Mouse (Mus musculus) spleen, adult 18-20 months (tissue): ENCODE measurements around the gene Onecut3.
A peak's percentile ranks its signal among the peaks of the same experiment; 100 is the strongest.

Experiments used
- DNase-seq, 2 experiments: peaks; one replicate each; pipeline ENCODE4 v3.0.0; 2022; ENCODE audit warnings: mixed read lengths in 2 of 2

Onecut3 gene

DNA sequence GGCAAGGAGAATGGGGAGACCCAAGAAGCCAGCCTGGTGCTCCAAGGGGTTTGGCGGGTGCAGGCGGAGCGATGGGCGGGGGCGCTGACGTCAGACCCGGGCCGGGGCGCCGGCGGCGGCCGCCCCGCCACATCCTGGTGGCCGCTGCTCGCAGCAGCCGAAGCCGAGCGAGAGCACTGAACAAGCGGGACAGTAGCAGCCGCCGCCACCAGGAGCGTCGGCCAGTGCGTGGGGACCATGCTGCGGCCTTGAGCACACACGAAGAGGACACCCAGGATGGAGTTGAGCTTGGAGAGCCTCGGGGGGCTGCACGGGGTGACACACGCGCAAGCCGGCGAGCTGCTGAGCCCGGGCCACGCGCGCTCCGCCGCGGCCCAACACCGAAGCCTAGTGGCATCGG lies at the start of gene Onecut3:
TSS of gene Onecut3 (plus strand) at position 104 of the 400 bp plus-strand sequence.
- peak in 1 of 2 experiments; percentile 44 for DNase-seq

- DNase-seq, result no peak
Observed at GRCm38 (mm10) chr10:80445052-80445451, 49.6 kb upstream of the Onecut3 start.

GRCm38 (mm10) chr10:80445898-80446601 lies 48.6 kb upstream of the Onecut3 start:
- DNase-seq, result peak; percentile 65 to 83

GRCm38 (mm10) chr10:80450599-80450998 lies 44.0 kb upstream of the Onecut3 start:
- DNase-seq, result no peak

DNA sequence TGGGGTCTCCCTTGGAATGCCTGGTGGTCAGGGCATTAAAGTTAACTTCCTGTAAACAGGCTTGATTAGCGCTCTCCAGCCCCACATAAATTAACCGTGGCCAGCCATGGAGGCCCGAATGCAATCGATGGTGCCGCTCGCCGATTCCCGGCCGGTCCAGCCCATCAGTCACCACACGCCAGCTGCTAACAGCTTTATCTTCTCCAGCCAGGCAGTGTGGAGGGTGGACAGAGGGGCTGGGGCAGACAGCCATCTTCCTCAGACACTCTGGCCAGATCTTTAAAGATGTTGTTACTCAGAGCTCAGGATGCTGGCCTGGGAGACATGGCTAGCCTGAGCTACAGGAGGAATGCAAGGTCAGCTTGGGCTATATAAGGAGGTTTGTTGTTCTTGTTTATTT lies 41.0 kb upstream of the Onecut3 start:
- DNase-seq, result no peak

- no peak for DNase-seq
Observed at GRCm38 (mm10) chr10:80454781-80455180, 39.9 kb upstream of the Onecut3 start.

- no peak for DNase-seq
Observed at GRCm38 (mm10) chr10:80455697-80456096, 38.9 kb upstream of the Onecut3 start.

DNA sequence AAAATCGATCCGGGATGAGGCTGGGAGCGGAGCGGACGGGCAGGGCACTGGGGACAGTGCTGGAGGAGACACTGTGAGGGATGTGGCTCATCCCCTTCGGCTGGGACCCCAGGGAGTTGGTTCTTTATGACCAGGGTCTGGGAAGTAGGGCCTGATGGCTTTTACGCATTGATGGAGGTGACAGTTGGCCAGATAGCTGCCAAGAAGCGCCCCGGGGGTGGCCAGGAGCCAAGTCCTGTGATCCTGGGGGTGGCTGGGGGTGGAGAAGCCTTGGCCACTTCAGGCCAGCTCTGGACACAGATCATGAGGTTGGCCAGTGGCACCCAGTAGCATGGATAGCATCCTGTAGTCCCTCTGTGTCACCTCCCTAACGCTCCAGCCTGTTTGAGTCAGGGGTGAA lies 35.4 kb upstream of the Onecut3 start:
- DNase-seq, result no peak

- no peak for DNase-seq
Observed at GRCm38 (mm10) chr10:80459671-80460070, 35.0 kb upstream of the Onecut3 start.

GRCm38 (mm10) chr10:80460324-80460723 lies 34.3 kb upstream of the Onecut3 start:
- DNase-seq, result no peak

- no peak for DNase-seq
Observed at GRCm38 (mm10) chr10:80461346-80461745, 33.3 kb upstream of the Onecut3 start.

DNA sequence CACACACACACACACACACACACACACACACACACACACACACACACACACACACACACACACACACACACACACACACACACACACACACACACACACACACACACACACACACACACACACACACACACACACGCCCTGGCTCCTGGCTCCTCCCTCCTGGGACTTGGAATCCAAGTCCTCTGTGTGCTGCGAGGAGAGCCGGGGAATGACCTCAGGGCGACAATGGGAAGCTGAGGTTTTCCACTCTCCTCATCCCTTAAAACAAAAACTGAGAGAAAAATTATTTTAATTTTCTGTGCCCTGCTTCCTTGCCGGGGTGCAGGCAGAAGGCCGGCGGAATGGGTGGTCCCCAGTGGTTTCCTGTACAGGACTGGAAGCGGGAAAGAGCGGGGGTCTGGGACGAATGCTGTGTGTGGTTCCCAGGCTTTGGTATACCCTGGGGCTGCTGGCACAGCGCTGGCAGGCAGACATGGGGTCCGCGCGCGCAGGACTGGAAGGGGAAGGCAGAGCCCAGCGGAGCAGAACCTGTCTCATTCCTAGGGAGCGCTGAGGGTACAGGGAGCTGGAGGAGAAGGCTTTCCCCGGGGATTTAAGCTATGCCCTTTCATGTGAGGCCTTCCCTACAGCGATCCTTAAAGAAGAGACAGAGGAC lies 30.1 kb upstream of the Onecut3 start:
- no peak for DNase-seq

DNA sequence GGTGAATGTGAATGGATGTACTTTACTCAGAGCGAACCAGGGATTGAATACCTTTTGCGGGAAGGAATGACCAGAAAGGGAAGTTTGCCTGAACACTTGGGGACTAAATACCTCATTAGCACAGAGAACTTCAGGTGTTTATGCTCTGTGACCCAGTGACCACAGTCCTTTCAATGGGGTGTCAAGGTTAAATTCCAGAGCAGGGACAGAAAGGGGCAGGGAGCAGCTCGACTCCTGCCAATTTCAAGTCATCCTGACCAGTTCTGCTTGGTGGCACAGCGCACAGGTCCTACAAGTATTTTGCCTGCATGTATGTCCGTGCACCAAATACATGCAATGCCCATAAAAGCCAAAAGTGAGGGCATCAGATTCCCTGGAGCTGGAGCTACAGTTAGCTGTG lies 29.6 kb upstream of the Onecut3 start:
- DNase-seq, result no peak

DNA sequence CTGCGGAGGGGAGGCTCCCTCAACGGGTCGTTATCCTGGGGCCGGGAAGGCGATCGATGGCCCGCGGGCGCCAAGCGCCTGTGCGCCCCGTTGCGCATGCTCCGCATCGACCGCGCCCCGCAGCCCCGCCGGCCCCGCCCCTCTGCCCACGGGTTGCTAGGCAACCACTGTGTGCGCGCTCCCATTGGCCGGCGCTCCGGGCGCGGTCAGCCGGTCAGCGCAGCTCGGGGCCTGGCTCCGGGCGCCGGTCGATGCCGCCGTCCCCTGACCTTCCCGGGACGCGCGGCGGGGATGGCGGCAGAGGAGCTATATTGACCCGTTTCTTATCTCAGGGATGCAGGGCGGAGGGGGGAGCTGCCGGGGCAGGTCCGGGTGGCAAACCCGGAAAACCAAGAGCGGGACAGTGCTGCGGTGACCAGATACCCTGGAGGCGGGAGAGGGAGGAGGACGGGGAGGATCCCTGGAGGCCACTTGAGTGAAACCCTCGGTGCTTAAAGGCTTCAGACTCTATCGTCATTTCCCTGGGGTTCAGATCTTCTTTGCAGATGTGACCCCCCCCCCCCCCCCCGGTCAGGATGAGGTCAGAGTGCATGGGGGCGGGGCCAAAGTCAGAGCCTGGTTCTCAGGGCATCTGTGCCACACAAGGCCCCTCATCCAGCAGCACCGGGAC lies 19.2 kb upstream of the Onecut3 start:
- DNase-seq, result peak; percentile 79 to 91

DNA sequence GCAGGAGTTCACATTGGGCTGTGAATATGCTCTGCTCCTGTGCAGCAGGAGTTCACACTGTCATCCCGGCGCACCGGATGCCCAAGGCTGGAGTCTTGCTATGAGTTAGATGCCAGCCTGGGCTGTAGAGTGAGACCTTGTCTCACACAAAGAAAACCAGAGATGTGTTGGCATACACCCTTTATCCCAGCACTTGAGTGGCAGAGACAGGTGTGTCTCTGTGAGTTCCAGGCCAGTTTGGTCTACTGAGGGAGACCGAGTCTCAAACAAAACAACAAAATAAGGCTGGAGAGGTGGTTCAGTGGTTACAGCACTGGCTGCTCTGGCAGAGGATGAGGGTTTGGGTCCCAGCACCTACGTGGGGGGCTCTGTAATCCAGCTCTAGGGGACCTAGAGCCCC lies 16.1 kb upstream of the Onecut3 start:
- DNase-seq, result no peak

GRCm38 (mm10) chr10:80481002-80481401 lies 13.6 kb upstream of the Onecut3 start:
- DNase-seq, result no peak

DNA sequence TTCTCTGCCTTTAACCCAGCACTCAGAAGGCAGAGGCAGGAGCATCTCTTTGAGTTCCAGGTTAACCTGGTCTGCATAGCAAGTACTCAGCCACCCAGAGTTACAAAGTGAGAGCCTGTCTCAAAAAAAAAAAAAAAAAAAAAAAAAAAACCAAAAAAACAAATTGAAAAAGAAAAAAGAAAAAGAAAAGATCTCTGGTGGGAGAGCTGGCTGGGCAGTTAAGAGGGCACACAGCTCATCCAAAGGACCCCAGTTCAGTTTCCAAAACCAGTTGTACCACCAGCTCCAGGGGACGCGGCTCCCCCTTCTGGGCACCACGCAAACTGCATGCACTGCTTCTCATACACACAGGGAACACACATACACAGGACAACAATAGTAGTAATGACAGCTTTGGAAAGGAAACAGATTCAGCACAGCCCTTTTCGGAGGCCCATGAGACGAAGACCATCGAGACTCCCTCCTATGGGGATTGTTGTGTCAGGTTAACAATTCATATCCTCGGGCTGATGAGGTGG lies 7.7 kb upstream of the Onecut3 start:
- no peak for DNase-seq

- DNase-seq, result no peak
Observed at GRCm38 (mm10) chr10:80490051-80490450, 4.6 kb upstream of the Onecut3 start.

DNA sequence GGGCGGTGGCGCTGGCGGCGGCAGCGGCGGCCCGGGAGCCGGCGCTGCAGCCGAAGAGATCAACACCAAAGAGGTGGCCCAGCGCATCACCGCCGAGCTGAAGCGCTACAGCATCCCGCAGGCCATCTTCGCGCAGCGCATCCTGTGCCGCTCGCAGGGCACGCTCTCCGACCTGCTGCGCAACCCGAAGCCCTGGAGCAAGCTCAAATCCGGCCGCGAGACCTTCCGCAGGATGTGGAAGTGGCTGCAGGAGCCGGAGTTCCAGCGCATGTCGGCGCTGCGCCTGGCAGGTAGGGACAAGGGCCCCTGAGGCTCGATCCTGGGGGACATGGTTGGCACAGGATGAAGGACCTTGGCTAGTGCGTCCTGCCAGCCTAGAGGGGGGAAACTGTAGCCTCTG lies 1.3 kb downstream of the Onecut3 start:
- no peak for DNase-seq

GRCm38 (mm10) chr10:80496421-80496820 lies 1.8 kb downstream of the Onecut3 start:
- no peak for DNase-seq

DNA sequence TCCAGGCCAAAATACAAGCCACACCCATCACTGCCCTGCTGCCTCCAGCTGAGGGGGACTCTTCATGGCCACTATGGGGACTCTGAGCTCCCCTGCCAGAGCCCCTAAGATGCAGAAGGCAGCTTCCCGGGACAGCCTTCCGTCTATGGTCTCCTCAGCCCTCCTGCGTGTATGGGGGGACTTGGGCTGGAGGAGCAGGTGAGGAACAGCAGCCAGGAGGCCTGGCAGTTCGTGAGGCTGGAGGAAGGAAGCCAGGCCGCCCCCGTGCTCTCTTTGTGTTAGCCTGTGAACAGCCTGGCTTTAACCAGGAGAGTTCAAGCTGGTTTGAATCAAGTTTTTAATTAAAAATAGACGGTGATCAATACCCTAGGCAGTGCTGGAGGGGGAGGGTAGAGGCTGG lies 7.7 kb downstream of the Onecut3 start:
- DNase-seq, result no peak

- DNase-seq, result no peak
Observed at GRCm38 (mm10) chr10:80502819-80503314, 8.2 kb downstream of the Onecut3 start.

DNA sequence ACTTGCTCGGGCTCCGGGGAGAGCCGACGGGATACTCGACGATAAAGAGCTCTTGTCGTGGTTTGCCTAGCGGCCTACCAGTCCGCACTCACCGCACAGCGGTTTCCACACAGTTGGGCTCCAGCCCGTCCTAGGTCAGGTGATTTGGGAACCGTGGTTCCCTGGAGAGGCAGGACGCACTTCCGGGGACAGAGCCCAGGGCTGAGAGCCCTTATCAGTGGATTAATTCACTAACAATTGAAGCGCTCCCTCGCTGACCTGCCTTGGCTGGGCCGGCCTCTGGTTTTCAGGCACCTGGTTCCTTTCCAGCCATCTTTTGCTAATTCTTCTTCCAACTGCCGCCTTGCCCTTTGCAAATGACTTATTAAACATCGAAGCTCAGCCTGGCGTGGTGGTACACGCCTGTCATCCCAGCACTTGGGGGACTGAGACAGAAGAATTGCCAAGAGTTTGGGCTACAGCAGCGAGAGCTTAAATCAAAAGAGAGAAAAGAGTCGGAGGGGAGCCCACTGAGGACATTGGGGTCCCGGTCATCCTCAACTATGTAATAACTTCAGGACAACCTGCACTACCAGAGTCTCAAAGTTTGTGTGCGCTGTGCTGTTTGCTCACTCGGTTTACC lies 9.1 kb downstream of the Onecut3 start:
- DNase-seq, result no peak
